Mouse (Mus musculus) lung, postnatal 0 days (tissue): ENCODE results near the gene Ikbkg. TPM values are rescaled to one million over a fixed set of nuclear protein-coding genes. Genes with fewer than 3 reads are reported as not detected.

ENCODE experiments used
- ATAC-seq: fragments of 200-750 bp; cut with Nextera tagmentation; 2 replicates; pipeline ENCODE4 v1.8.0; 2017; ENCODE audit warnings: moderate library complexity
- DNase-seq: peaks from one replicate; pipeline ENCODE4 v3.0.0-alpha.2; 2016; ENCODE audit warnings: low spot score
- H3K27ac ChIP-seq: fragments of 300-500 bp; sonication (generic); 2 replicates; pipeline ENCODE4 v1.5.1; 2014; ENCODE audit warnings: antibody characterized with exemption, mild to moderate bottlenecking, low read length, mixed read lengths
- H3K27me3 ChIP-seq: fragments of 300-500 bp; sonication (generic); replicated peaks from 2 replicates; pipeline ENCODE4 v1.6.1; 2014; ENCODE audit warnings: low read length, mixed read lengths; ENCODE audit not compliant: insufficient read depth
- H3K36me3 ChIP-seq: fragments of 300-500 bp; sonication (generic); 2 replicates; pipeline ENCODE4 v1.6.1; 2014; ENCODE audit warnings: low read length, mixed read lengths; ENCODE audit not compliant: insufficient read depth
- H3K4me1 ChIP-seq: fragments of 300-500 bp; sonication (generic); 2 replicates; pipeline ENCODE4 v1.6.1; 2014; ENCODE audit warnings: antibody characterized with exemption, low read depth, low read length, mixed read lengths; ENCODE audit not compliant: insufficient read depth
- H3K4me2 ChIP-seq: fragments of 300-500 bp; sonication (generic); replicated peaks from 2 replicates; pipeline ENCODE4 v1.6.1; 2014; ENCODE audit warnings: low read depth, mild to moderate bottlenecking, low read length, moderate library complexity, mixed read lengths
- H3K4me3 ChIP-seq: fragments of 300-500 bp; sonication (generic); 2 replicates; pipeline ENCODE4 v1.5.1; 2014; ENCODE audit warnings: low read depth, low read length
- H3K9ac ChIP-seq: fragments of 300-500 bp; sonication (generic); replicated peaks from 2 replicates; pipeline ENCODE4 v1.6.1; 2014; ENCODE audit warnings: low read depth, mild to moderate bottlenecking
- H3K9me3 ChIP-seq: fragments of 300-500 bp; sonication (generic); 2 replicates; pipeline ENCODE4 v1.6.1; 2016; ENCODE audit warnings: low read length, mixed read lengths
- CTCF ChIP-seq: IDR thresholded peaks from 2 replicates; pipeline ENCODE4 v1.5.1; 2016; ENCODE audit warnings: antibody characterized with exemption, mild to moderate bottlenecking
- EP300 ChIP-seq: IDR thresholded peaks from 2 replicates; pipeline ENCODE4 v1.6.1; 2016; ENCODE audit warnings: antibody characterized with exemption, mild to moderate bottlenecking, control low read depth
- WGBS: fragments of 180-500 bp; shearing (Covaris S2); extraction: QIAGEN DNeasy Blood & Tissue Kit; methylation state at CpG from one replicate; pipeline ENCODE4 v1.1.7; 2014; 5-methylcytosine and 5-hydroxymethylcytosine counted together
- polyA plus RNA-seq: library from polyadenylated mRNA; unstranded; fragments of >200 nt; fragmentation: Nextera tagmentation; extraction: Ambion mirVana; gene quantifications from 2 replicates; pipeline ENCODE4 v1.2.1, GENCODE M21; 2015

Ikbkg gene
- polyA plus RNA-seq, 1 experiment from 2014 or later, result 16.6 TPM

GRCm38 (mm10) chrX:74368209-74368909, 24.7 kb upstream of the Ikbkg start:
- TF ChIP-seq EP300 (no peak), CTCF (peak; percentile 53)
- DNase-seq, result peak; percentile 75
- peak overlapping the region; percentile 72 for H3K27ac ChIP-seq
- peak overlapping the region; percentile 59 for H3K4me3 ChIP-seq
- no peaks in the 10 kb centered on the region for H3K4me1 ChIP-seq
- H3K9me3 ChIP-seq, result no peaks in the 10 kb centered on the region
- 12% methylated on average over 34 of the region's 49 CpGs for WGBS
- H3K4me2 ChIP-seq, result peak overlapping the region; percentile 63
- H3K27me3 ChIP-seq, result no peaks in the 10 kb centered on the region
- no peaks in the 10 kb centered on the region for H3K36me3 ChIP-seq
- peak overlapping the region; percentile 66 for H3K9ac ChIP-seq
- peak; percentile 81 for ATAC-seq

GRCm38 (mm10) chrX:74372888-74373549, 20.1 kb upstream of the Ikbkg start, which contains the start of the genes Ubl4a and Slc10a3:
TSS of gene Ubl4a (minus strand) at chrX:74373218.
TSS of gene Slc10a3 (minus strand) at chrX:74373349.
- Histone ChIP-seq H3K4me3 (peak within 1 kb of the TSS; percentile 45), H3K9me3 (no peaks in the 10 kb centered on the region), H3K4me1 (no peaks in the 10 kb centered on the region), H3K9ac (peak within 1 kb of the TSS; percentile 43; the same call in 1 of the 2 replicates), H3K4me2 (peak within 1 kb of the TSS; percentile 58), H3K27ac (peak within 1 kb of the TSS; percentile 38; the same call in 1 of the 2 replicates), H3K27me3 (no peaks in the 10 kb centered on the region), H3K36me3 (no peaks in the 10 kb centered on the region)
- peak; percentile 96 for DNase-seq
- no peak for TF ChIP-seq CTCF
- TF ChIP-seq EP300, result no peak
- 13% methylated on average over 32 of the region's 32 CpGs for WGBS
- ATAC-seq, result peak; percentile 93

GRCm38 (mm10) chrX:74384451-74384850, 8.6 kb upstream of the Ikbkg start:
- DNase-seq, result no peak
- Histone ChIP-seq H3K27me3 (no peaks in the 10 kb centered on the region), H3K9me3 (no peaks in the 10 kb centered on the region), H3K4me2 (no peak overlapping the region), H3K36me3 (no peaks in the 10 kb centered on the region), H3K9ac (no peak overlapping the region), H3K4me1 (no peaks in the 10 kb centered on the region), H3K27ac (no peak overlapping the region), H3K4me3 (no peak overlapping the region)
- TF ChIP-seq CTCF (no peak), EP300 (no peak)
- no peak for ATAC-seq
- WGBS, result 78% methylated on average over 2 of the region's 2 CpGs

- Histone ChIP-seq H3K4me3 (no peak overlapping the region), H3K4me2 (no peak overlapping the region), H3K9ac (no peak overlapping the region), H3K27me3 (no peaks in the 10 kb centered on the region), H3K27ac (no peak overlapping the region), H3K36me3 (no peaks in the 10 kb centered on the region), H3K4me1 (no peaks in the 10 kb centered on the region), H3K9me3 (no peaks in the 10 kb centered on the region)
- ATAC-seq (no peak), DNase-seq (no peak)
- TF ChIP-seq EP300, result no peak
- no peak for TF ChIP-seq CTCF
Measured at GRCm38 (mm10) chrX:74388153-74388552, 4.9 kb upstream of the Ikbkg start.

GRCm38 (mm10) chrX:74400136-74400535, 7.0 kb downstream of the Ikbkg start:
- TF ChIP-seq CTCF (no peak), EP300 (no peak)
- no peaks in the 10 kb centered on the region for H3K4me1 ChIP-seq
- no peak overlapping the region for H3K4me3 ChIP-seq
- no peak overlapping the region for H3K27ac ChIP-seq
- no peak for DNase-seq
- H3K27me3 ChIP-seq, result no peaks in the 10 kb centered on the region
- H3K9ac ChIP-seq, result no peak overlapping the region
- no peak for ATAC-seq
- H3K36me3 ChIP-seq, result no peaks in the 10 kb centered on the region
- no peaks in the 10 kb centered on the region for H3K9me3 ChIP-seq
- WGBS, result 76% methylated on average over 3 of the region's 3 CpGs
- H3K4me2 ChIP-seq, result no peak overlapping the region

- no peak overlapping the region for H3K4me3 ChIP-seq
- H3K4me2 ChIP-seq, result no peak overlapping the region
- ATAC-seq (no peak), DNase-seq (no peak)
- WGBS, result 63% methylated on average over 2 of the region's 2 CpGs
- H3K27me3 ChIP-seq, result no peaks in the 10 kb centered on the region
- no peaks in the 10 kb centered on the region for H3K4me1 ChIP-seq
- H3K27ac ChIP-seq, result no peak overlapping the region
- TF ChIP-seq EP300, result no peak
- H3K9me3 ChIP-seq, result no peaks in the 10 kb centered on the region
- H3K36me3 ChIP-seq, result no peaks in the 10 kb centered on the region
- no peak overlapping the region for H3K9ac ChIP-seq
Measured at GRCm38 (mm10) chrX:74408340-74408739, 15.2 kb downstream of the Ikbkg start.
